Mouse (Mus musculus) cerebellum, adult 2 months (tissue): ENCODE measurements at regions not wholly inside any gene's neighbourhood (a gene's known extent, or its start where the extent isn't known, plus 50 kb on each side); places are given as distances from the start of the nearest gene placed in this dataset.

Experiments used
- CTCF ChIP-seq: fragments of 200-500 bp; IDR thresholded peaks from 2 replicates; pipeline ENCODE4 v1.5.1; 2011; ENCODE audit warnings: low read depth, mild to moderate bottlenecking, control low read depth, low read length, moderate library complexity, borderline replicate concordance; ENCODE audit not compliant: insufficient read depth
- POLR2A ChIP-seq: fragments of 200-500 bp; IDR thresholded peaks from 2 replicates; pipeline ENCODE4 v1.6.1; 2011; ENCODE audit warnings: low read length, control low read depth, borderline replicate concordance; ENCODE audit not compliant: insufficient read depth

DNA sequence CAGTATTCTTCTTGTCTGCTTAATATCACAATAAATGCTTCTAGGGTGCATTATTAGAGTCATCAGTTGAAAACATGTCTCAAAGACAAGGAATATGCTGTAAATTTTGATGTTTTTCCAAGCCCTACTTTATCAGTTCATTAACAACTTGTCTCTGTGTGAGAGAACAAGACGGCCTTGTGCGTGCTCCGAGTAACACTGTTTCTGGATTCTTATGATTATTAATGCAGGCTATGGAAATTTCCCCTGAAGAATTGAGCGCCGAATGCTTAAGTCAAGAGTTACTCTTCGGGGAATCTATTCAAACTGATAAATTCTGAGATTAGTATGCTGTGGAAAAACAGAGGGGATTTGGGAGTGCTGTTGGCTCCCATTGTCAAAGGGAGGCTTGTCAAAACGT, 72.2 kb upstream of the B3gat2 start:
- no peak for TF ChIP-seq CTCF
- TF ChIP-seq POLR2A: no peak
